ENCODE assay signal across 8 mouse cellular contexts in genomic region chr3:51224363-51225225, GRCm38 (mm10). TPM values are rescaled to one million over a fixed set of nuclear protein-coding genes. Genes with fewer than 3 reads are reported as not detected.
DNase-seq lines count a peak whose midpoint lies in the region; ATAC-seq and TF ChIP-seq lines count a peak whose summit lies in the region.

Gene Noct (plus strand): TSS chr3:51224447.

- intact Hi-C loops in heart, postnatal 10 days (cut with DNase I), result no loop called here

- no peak for TF ChIP-seq EP300 in liver, postnatal 0 days (IDR thresholded peaks at IDR 0.05; ENCODE audit: low read depth)

- no peak for TF ChIP-seq CTCF in E14TG2a.4 (conservative IDR thresholded peaks at IDR 0.05; ENCODE audit: low read length)
- no peak; the same call in none of the 2 replicates for TF ChIP-seq CTCF in liver, postnatal 0 days (IDR thresholded peaks at IDR 0.05; ENCODE audit: low read depth)

- peak; percentile 94 for ATAC-seq in forebrain, embryonic 13.5 days
- peak; percentile 92 for ATAC-seq in liver, postnatal 0 days
- ATAC-seq in neural tube, embryonic 14.5 days (ENCODE audit: low read depth), result peak; percentile 93

- H3K9me3 ChIP-seq in E14TG2a.4 (ENCODE audit: low read length), result no peaks in the 10 kb centered on the region
- H3K9me3 ChIP-seq in forebrain, embryonic 13.5 days (replicated peaks), result no peaks in the 10 kb centered on the region
- H3K9me3 ChIP-seq in liver, postnatal 0 days (ENCODE audit: low read length), result no peaks in the 10 kb centered on the region
- H3K9me3 ChIP-seq in neural tube, embryonic 14.5 days (ENCODE audit: control insufficient read depth, low read length), result no peaks in the 10 kb centered on the region

- under 1% methylated on average over 83 of the region's 100 CpGs for WGBS in forebrain, embryonic 13.5 days
- under 1% methylated on average over 100 of the region's 100 CpGs for WGBS in large intestine, adult 2 months
- WGBS in liver, postnatal 0 days (ENCODE audit: insufficient replicate concordance), result under 1% methylated on average over 81 of the region's 100 CpGs
- WGBS in neural tube, embryonic 14.5 days, result under 1% methylated on average over 83 of the region's 100 CpGs

- peaks cover 21% of the 10 kb centered on the region for H3K36me3 ChIP-seq in E14TG2a.4 (ENCODE audit: insufficient read depth, low read length)
- no peaks in the 10 kb centered on the region for H3K36me3 ChIP-seq in forebrain, embryonic 13.5 days (ENCODE audit: poor library complexity, severe bottlenecking)
- no peaks in the 10 kb centered on the region for H3K36me3 ChIP-seq in liver, postnatal 0 days (replicated peaks; ENCODE audit: insufficient read depth, low read length)
- H3K36me3 ChIP-seq in neural tube, embryonic 14.5 days (ENCODE audit: control insufficient read depth, insufficient read depth, low read length), result no peaks in the 10 kb centered on the region

- DNase-seq in c-Kit-positive CD71-positive TER-119-positive erythroid progenitor cells, embryonic 14.5 days (ENCODE audit: low spot score), result peak; percentile 88
- DNase-seq in heart, postnatal 10 days, result peak; percentile 93 to 94
- DNase-seq in large intestine, adult 2 months (ENCODE audit: low read depth, low spot score), result no peak
- peak; percentile 92 for DNase-seq in liver, postnatal 0 days
- peak; percentile 90 for DNase-seq in testis, postnatal 10 days (ENCODE audit: low spot score)

- H3K27ac ChIP-seq in forebrain, embryonic 13.5 days, result peak within 1 kb of the TSS; percentile 97
- H3K27ac ChIP-seq in liver, postnatal 0 days (ENCODE audit: low read depth), result peak within 1 kb of the TSS; percentile 98
- peak within 1 kb of the TSS; percentile 99 for H3K27ac ChIP-seq in neural tube, embryonic 14.5 days (ENCODE audit: low read depth, low read length)

- H3K4me3 ChIP-seq in E14TG2a.4 (replicated peaks; ENCODE audit: low read length), result peak within 1 kb of the TSS; percentile 93
- H3K4me3 ChIP-seq in forebrain, embryonic 13.5 days, result peak within 1 kb of the TSS; percentile 92
- peak within 1 kb of the TSS; percentile 82 for H3K4me3 ChIP-seq in liver, postnatal 0 days (ENCODE audit: low read depth, low read length)
- H3K4me3 ChIP-seq in neural tube, embryonic 14.5 days (ENCODE audit: low read depth, low read length), result peak within 1 kb of the TSS; percentile 87

- peak within 1 kb of the TSS; percentile 77 for H3K4me2 ChIP-seq in forebrain, embryonic 13.5 days
- peak within 1 kb of the TSS; percentile 86 for H3K4me2 ChIP-seq in liver, postnatal 0 days (ENCODE audit: low read depth, low read length)
- peak within 1 kb of the TSS; percentile 72 for H3K4me2 ChIP-seq in neural tube, embryonic 14.5 days (ENCODE audit: low read depth, low read length)

- H3K9ac ChIP-seq in forebrain, embryonic 13.5 days, result peak within 1 kb of the TSS; percentile 94
- H3K9ac ChIP-seq in liver, postnatal 0 days (replicated peaks), result peak within 1 kb of the TSS; percentile 94
- peak within 1 kb of the TSS; percentile 95 for H3K9ac ChIP-seq in neural tube, embryonic 14.5 days (replicated peaks; ENCODE audit: low read depth, low read length)

- H3K27me3 ChIP-seq in E14TG2a.4 (ENCODE audit: insufficient read depth, low read length), result no peaks in the 10 kb centered on the region
- H3K27me3 ChIP-seq in forebrain, embryonic 13.5 days, result no peaks in the 10 kb centered on the region
- H3K27me3 ChIP-seq in liver, postnatal 0 days (ENCODE audit: insufficient read depth, low read length), result no peaks in the 10 kb centered on the region
- H3K27me3 ChIP-seq in neural tube, embryonic 14.5 days (ENCODE audit: control insufficient read depth, insufficient read depth, low read length), result no peaks in the 10 kb centered on the region; the same call in 1 of the 2 replicates

- peaks cover 71% of the 10 kb centered on the region for H3K4me1 ChIP-seq in E14TG2a.4 (replicated peaks; ENCODE audit: low read depth, low read length)
- peaks cover 28% of the 10 kb centered on the region for H3K4me1 ChIP-seq in forebrain, embryonic 13.5 days
- H3K4me1 ChIP-seq in liver, postnatal 0 days (ENCODE audit: insufficient read depth), result peaks cover 22% of the 10 kb centered on the region
- H3K4me1 ChIP-seq in neural tube, embryonic 14.5 days (ENCODE audit: control insufficient read depth, insufficient read depth, low read length), result peaks cover 9% of the 10 kb centered on the region; the same call in 1 of the 2 replicates

RNA-seq across cellular contexts. Expression of gene Noct, which starts in this region (rescaled TPM):
- 13.4 and 13.9 TPM in 2 replicates for polyA plus RNA-seq in forebrain, embryonic 13.5 days (2015; fragmentation: Nextera tagmentation; extraction: Ambion mirVana)
- 10 to 100 TPM; 28.9 to 75.4 TPM for total RNA-seq in heart, postnatal 10 days (2021)
- polyA plus RNA-seq in large intestine, adult 2 months (2012; rRNA removed), result 33.6 and 37.0 TPM in 2 replicates
- polyA plus RNA-seq in liver, postnatal 0 days (2015; fragmentation: Nextera tagmentation; extraction: Ambion mirVana), result 8.5 and 11.4 TPM in 2 replicates
- polyA plus RNA-seq in neural tube, embryonic 14.5 days (2014; fragmentation: Nextera tagmentation; extraction: Ambion mirVana), result 36.6 and 42.4 TPM in 2 replicates
